Mouse (Mus musculus) liver, postnatal 0 days (tissue): ENCODE results near the gene Pced1b.

Experiments
- CTCF ChIP-seq: sonication (generic); IDR thresholded peaks from 2 replicates; pipeline ENCODE4 v1.5.1; 2016; ENCODE audit warnings: antibody characterized with exemption, low read depth
- EP300 ChIP-seq: IDR thresholded peaks from 2 replicates; pipeline ENCODE4 v1.6.1; 2016; ENCODE audit warnings: antibody characterized with exemption, low read depth, mild to moderate bottlenecking

GRCm38 (mm10) chr15:97379489-97380304 lies 132.8 kb downstream of the Pced1b start:
- TF ChIP-seq CTCF (no peak), EP300 (peak; percentile 99)
